Mouse (Mus musculus) heart, adult 8-10 months (tissue): ENCODE measurements around the gene Rasgrp3. TPM values are rescaled to one million over a fixed set of nuclear protein-coding genes. Genes with fewer than 3 reads are reported as not detected.

ENCODE experiments used
- DNase-seq: peaks from one replicate; pipeline ENCODE4 v3.0.0; 2022; ENCODE audit warnings: low spot score
- total RNA-seq, 4 experiments: library from RNA; stranded (reverse); gene quantifications; 2 replicates each; pipeline ENCODE4 v1.2.4; 2022

Rasgrp3 gene
- total RNA-seq, 4 experiments from 2014 or later = 19.3 to 34.3 (median 30.2) TPM

DNA sequence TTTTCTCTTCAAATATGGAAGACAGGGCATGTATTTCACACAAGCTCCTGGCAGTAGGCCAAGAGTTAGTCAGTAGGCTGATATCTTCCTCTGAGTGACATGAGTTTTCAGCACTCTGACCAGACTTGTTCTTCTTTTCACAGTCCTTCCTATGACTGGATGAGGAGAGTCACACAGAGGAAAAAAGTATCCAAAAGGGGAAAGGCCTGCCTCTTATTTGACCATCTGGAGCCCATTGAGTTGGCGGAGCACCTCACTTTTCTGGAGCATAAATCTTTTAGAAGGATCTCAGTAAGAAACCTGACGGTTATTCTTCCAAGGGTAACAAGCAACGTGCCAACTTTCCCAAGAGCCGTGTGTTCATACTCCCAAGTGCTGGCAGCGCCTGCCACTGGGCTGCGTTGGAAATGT, 62.5 kb downstream of the Rasgrp3 start:
- peak; percentile 22 for DNase-seq

DNA sequence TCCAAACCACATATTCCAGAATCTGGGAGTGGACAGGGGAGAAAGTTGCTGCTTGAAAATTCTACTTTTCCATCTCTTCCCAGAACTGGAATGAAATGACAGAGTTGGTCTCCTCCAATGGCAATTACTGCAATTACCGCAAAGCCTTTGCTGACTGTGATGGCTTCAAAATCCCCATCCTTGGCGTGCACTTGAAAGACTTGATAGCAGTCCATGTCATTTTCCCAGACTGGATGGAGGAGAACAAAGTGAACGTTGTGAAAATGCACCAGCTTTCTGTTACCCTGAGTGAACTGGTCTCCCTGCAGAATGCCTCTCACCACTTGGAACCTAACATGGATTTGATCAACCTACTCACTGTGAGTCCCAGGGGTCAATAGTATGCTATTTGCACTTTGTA, 67.3 kb downstream of the Rasgrp3 start:
- DNase-seq = no peak

DNA sequence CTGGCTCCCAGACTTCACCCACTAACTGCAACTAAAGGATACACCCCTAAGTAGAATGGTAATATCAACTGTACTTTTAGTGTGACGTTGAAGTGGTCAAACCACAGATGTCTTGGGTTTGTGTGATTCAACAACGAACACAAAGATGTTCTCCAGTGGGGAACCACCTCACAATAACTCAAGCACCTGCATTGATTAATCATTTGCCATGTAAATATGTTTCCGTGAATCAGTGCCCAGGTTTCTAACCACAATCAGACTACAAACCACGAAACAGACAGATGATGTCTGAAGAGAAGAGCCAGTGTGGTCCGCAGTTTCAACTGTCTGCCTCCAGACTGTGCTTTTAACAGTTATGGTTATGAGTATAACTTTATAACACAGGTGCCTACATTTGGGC, 69.4 kb downstream of the Rasgrp3 start:
- DNase-seq = no peak

DNA sequence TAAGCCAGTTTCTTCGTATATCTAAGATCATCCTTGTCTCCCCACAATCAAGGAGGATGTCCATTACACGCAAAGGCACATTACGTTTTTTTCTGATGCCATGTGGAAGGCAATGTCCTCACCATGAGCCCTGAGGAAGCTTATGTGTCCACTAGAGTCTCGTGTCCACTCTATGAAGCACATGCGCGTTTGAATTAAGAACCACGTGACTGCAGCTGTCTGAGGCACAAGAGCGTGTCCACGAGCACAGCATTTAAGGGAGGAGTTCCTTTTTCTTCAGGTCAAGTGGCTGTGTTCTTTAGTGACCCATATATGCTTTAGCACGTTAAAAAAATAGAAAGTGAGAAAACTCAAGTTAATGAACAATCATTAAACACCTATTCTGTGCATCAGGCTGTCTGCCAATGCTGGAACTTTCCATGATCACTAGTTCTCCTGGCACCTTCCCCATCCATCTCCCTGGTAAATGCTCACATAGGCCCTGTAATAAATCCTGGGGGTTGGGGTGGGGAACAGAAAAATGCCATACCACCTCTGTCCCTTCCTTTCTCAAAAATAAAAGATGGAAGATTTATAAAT, 70.5 kb downstream of the Rasgrp3 start:
- DNase-seq = no peak

DNA sequence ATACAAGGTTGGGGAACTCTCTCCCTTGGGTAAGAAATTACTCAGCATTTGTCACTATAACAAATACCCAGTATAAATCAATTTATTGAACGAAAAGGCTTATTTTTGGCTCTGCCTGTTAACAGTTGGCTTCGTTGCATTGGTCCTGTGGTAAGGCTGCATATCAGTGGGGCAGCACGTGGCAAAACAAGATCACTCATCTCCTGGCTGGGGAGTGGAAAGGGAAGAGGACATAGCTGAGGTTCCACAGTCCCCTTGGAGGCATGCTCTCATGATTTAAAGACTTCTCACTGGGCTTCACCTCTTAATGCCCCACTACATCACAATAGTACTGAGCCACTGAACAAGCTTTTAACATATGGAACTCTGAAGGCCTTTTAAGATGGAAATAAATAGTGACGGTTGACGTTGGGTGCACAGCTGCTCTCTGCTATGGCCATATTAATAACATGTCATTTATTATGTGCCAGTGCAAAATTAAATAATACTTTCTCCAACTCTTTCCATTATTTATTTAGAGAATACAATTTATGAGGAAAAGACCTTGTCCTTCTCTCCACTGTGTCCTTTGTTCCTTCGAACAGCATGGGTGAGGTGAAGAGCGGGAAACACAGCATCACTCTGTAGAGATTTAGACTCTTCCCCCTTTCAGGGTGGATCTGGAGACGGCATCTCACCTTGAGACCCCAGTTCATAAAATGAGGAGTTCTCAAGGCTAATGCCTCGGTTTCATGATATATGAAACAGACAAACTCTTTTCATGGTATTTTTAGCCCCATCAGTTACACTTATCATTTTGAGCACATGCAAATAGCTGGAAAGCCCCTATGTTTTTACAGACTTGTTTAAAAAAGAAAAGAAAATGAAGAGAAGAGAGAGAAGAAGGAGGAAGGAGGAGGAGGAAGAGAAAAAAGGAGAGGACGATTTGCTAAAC, 71.3 kb downstream of the Rasgrp3 start:
- no peak for DNase-seq

DNA sequence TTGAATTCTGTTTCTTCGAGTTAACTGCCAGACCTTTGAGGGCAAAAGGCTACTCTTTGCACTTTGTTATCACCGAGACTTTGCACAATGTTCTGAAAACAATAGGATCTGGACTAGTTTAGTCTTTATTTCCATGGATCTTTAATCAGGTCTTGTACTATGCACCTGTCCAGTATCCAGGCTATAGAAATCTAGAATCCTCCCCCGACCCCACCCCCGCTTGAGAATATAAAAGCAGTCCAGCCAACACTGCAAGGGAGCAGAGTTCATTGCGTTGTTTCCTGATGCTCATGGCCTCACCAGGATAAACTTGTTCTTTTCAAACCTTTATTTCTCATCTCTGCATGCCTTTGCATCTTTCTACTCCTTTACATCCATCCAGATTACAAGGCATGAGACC, 73.6 kb downstream of the Rasgrp3 start:
- DNase-seq = no peak

DNA sequence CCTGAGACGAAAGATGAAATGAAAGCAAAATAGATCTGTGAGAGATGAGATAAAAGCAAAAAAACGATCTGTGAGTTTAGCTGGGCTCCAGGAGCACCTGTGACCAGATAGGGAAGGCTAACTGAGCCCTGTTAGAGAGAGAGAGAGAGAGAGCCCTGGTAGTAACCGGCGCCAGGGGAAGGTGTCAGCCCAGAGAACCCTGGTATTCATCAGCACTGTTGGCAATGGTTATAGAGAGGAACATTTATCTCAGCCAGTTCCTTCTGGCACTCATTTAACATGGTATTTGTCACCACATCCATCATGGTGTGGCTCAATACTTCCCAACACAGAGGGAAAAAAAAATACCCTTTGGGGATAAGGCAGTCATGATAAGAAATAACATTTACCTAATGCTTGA, 80.9 kb downstream of the Rasgrp3 start:
- DNase-seq = no peak

DNA sequence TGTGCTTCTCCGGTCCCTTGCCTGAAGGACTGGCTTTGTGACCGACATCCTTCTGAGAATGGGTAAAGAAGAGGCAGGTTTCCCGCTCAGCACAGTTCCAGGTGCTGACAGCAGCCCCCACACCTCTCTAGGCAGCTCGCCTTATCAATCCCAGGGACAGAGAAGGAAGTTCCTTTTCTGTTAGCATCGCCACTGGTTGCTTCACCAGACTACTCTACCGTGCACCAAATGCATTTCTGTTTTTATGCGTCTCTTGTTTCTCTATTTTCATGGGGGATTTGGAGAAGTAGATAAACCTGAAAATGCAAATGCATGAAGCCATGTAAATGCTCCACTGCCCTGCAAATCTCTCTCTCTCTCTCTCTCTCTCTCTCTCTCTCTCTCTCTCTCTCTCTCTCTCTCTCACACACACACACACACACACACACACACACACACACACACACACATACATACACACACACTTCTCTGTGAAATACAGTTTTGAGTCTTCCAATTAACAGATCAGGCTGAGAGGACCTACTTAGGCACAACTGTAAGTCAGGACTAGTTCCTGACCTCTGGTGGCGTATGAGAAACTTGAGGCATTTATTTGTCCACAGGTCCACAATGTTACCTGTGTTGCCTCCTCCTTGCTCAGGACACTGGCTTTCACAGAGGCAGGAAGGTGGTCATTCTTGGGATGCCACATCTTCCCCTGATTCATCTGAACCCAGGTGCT, 82.6 kb downstream of the Rasgrp3 start:
- no peak for DNase-seq

DNA sequence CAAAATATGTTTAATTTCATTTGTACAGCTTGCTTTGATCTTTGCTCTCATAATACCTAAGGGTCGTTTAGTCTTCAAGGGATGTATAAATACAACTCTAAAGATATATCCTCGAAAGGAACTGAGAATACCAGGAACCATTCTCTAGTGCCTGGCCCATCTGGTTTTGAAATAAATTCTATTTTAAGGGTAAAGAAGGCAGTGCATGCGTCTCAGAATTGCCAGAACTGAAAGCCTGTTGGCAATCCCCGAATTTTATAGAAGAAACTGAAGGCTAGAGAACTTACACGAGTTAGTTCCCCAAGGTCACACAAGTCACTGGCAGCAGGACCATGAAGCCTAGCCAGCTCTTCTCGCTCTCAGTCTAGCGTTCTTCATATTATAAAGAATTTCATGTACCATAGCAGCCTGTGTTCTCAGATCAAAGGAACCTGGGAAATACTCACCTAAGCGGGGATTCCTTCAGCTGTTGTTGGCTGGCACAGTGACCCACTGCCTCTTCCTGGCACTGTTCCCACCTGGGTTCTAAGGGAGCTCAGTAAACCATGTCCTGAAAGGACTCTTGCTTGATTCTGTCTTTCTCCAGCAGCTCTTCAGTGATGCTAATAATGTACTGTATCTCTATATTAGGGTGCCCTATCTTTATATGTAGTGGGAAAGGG, 83.7 kb downstream of the Rasgrp3 start:
- DNase-seq = no peak

DNA sequence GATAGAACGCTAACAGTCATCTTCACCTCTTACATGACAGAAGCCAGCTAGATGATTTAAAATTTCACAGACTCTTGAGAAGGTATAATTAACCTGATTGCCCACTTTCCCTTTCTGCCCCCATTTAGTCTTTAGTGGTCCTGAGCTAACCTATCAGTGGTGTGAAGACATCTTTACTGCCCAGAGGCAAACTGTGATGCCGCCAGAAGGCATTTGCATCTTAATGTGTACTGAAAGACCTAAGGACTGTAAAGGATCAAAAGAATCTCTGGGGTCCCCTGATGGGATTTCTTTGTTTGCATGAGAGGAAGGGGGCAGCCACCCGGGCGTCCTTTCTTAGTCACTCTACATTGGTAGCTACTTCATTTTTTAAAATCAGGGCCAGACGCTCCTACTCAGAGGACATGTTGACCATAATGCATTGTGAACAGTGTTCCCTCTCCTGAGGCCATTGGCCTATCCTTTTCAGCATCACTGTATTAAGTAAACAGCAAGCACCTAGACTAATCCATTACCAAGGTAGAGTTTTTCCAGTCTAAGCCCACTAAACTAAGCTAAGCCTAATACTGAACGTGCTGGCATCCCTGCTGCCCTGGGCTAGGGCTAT, 85.6 kb downstream of the Rasgrp3 start:
- no peak for DNase-seq

DNA sequence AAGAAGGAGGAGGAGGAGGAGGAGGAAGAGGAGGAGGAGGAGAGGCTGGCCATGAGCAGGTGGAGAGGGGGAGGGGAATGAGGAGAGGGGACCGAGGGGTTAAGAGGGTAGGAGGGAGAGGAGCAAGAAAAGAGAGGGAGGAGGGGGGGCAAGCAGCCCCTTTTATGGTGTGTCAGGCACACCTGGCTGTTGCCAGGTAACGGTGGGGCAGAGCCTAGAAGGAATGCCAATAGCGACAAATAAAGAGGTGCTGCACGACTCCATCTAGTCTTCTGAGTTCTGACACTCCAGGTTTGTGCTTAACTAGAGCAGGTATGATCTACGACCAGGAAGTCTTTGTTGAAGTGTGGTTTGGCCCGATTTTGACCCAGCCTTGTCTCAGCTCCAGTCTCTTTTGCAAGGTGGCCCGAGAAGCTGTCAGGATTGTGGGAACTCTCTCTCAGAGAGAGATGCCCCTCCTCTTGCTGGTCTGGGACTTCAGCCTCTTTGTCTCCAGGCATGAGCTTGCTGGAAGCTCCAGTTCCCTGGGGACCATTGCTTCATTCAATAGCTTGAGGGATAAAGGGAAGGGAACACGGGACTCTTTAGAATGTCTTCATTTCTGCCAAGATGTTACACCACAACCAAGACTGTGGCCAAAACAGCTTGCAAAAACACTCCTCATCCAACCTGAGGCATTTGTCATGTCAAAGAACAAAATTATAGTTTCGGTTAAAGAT, 86.8 kb downstream of the Rasgrp3 start:
- peak; percentile 67 for DNase-seq

DNA sequence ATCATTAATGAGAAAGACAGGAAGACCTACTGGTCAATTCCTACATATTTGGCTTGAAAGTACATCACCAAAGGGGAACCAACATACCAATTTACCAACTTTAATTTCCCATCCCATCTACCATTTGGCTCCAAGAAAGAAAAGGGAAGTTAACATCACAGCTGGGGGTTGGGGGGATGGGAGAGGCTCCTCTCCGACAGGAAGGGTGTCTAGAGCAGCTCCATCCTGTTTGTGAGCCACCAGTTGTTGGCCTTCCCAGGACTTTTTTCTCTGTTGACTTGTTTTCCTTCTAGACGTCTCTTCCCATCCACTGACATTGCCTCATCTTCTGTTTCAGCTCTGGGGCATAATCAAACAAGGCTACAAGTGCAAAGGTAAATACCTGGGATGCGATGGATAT, 88.1 kb downstream of the Rasgrp3 start:
- DNase-seq = peak; percentile 68

DNA sequence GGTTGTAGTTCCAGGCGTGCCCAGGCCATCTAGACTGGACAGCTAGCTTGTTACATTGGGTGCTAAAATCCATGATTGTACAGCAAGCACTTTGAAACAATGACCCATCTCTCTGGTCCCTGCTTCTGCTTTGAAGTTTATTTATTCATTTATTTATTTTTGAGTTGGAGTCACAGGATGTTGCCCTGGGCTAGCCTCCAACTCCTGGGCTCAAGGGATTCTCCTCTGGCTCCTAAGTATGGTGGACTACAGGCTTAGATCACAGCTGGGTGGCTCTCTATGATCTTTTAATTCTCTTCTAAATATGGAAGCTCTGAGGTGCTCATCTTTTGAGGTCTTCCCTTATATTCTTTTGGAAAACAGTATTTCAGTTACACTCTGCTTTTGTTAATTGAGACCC, 90.7 kb downstream of the Rasgrp3 start:
- no peak for DNase-seq

DNA sequence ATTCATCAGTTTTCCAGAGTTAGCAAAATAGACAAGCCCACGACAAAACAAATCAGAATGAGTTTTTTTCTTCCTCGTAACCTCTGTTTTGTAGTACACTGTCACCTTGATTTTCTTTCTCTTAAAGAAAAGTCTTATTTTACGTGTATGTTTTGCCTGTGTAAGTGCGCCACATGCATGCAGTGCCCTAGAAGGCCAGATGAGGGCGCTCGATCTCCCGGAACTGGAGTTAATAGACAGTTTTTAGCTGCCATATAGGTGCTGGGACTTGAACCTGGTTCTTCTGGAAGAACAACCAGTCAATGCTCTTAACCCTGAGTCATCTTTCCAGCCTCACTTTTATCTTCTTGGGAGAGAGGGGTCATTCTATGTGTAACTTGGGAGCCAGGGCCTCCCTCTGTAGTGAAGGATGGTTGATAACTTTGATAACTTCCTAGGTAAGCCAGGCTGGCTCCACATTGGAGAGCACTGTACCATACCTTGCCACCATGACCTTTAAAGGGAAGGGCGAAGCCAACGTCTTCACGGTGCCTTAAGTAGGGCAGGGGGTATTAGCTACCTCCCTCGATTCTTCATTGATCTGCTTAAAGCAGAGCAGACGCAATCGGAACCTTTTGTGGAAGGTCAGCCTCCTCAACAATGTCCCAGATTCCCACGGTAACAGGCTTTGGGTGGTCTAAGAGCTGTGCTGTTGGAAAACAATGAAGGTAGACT, 93.7 kb downstream of the Rasgrp3 start:
- no peak for DNase-seq

DNA sequence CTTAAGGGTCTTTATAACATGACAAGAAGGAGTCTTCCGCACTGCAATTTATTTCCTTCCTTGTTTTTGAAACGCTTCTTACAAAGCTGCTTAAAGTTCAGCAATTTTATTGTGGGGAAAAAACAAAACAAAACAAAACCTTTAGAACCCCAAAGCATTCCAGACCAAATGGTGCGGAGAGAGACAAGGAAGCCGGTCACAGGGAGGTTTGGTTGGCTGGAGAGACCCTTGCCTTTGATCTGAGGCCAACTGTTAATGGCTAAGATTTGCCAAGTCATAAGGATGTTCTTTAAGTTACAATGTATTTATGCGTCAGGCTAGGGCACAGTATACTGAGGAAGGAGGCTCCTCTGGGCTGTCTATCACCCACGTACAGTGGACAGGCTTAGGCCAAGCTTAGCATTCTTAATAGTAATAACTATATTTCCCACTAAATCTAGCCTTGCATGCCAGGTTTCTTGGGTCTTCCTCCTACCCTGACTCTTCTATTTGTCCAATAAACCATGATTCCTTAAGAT, 96.8 kb downstream of the Rasgrp3 start:
- DNase-seq = no peak

DNA sequence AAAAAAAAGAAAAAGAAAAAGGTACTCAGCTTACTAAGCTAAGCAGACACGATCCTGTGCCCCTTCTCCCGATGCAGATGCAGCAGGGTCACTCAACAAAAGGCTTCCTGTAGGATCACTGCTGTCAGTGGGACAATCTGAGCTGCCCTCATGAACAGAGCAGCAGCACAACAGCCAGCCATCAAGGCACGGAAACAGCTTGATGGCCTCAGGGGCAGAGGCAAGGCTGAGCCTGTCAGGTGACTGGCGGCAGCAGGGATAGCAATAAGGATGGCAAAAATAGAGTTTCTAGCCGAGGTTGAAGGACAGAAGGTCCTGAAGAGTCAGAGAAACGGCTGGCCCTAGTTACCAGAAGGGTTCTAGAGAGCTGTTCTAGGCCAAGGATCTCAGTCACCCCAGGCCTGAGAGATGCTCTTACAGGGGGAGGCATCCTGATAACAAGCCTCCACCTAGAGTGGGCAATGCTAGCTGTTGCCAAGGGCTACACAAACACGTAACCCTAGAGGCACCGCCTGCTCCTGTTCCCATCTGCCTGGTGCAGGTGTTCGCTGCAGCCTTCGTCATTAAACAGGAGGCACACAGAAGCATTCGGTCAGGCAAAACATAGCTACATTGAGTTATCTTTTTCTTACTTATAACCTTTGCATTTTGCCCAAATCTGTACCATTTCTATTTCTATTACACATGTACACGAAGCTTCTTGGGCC, 98.8 kb downstream of the Rasgrp3 start:
- DNase-seq = no peak

DNA sequence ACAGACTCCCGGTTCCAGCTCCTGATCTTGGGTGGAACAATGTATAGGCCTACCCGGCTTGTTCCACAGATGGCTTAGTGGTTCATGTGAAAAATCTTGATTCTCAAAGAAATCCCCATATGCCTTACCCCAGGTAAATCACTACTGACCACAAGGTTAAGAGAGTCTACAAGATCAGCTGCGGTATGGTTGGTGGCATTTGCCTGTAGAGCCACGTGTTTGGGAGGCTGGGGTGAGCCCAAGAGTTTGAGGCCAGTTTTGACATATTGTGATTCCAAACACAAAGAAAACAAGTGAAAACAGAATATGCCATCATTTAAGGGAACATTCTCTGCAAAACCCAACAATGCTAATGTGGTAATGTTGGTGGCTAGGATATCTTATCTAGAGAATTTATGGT, 99.9 kb downstream of the Rasgrp3 start:
- no peak for DNase-seq

DNA sequence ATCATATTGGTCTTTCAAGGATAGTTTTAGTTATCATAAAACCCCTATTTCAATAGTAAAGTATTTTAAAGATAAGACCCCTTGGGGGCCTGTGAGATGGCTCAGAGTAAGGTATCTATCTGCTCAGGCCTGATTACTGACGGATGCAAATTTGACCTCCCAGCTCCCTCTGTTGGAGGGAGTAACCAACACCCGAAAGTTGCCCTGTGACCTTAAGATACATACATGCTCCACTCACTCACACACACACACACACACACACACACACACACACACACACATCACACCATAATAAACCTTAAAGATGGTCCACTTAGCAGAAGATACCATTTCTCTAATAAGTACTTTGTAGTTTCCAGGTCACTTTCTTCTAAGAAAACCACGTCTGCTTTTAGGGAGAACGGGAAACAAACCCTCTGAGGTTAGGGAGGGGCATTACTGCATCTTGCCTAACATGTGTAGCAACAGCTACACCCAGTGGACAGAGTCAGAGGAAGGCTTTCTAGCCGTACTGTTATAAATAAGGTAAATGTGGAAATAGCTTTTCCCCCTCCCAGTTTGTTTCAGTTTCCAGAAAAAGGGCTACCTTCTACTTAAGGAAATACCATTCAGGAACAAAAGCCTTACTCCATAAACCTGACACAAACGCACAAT, 100.8 kb downstream of the Rasgrp3 start:
- DNase-seq = peak; percentile 67

DNA sequence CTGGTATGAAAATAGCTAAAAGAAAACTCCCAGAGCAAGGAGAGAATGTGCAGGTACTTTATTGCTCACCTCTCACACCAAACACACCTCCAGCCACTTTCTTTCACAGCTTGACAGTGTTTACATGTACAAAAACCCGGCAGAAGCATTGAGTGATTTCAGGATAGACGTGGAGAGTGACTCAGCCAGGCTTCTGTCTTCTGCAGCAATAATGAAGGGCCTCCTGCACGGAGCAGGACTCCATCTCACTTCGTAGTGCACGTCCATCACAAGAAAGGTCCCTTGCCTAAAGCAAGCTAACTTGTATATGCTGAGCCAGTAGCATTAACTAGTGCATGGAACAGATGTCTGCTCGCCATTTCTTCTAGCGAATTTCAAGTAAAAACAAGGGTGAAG, 101.4 kb downstream of the Rasgrp3 start:
- no peak for DNase-seq
